Mouse (Mus musculus): ENCODE data around the gene Olfr99. TPM values are rescaled to one million over a fixed set of nuclear protein-coding genes. Genes with fewer than 3 reads are reported as not detected.
"Not testable (repeated sequence)": the region's sequence is repeated elsewhere in the genome, so short reads cannot be mapped to it uniquely, and the experiment has no call there.

Gene Olfr99
- not detected for total RNA-seq (2021)
- long read RNA-seq, experiment 1, result 0 reads
- long read RNA-seq, experiment 2, result 0 reads

DNA sequence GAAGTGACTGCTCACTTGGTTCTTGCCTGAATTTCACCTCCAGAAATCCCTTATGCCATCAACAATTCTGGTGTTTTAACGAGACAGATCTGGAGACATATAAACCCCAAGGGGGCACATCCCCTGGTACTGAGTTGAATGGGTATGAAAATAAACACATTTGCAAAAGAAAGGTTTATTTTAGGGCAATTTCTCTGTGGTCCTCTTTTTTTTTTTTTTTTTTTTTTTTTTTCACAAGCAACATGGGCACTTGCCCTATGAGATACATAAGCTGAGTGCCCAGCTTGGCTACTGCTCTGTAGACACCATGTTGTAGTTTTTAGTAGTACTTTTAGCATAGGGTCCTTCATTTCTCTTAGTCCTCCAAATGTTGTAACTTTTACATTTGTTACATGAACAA lies at the start of gene Olfr99:
Olfr99 (minus strand) TSS at position 101 of the 400 bp plus-strand sequence.
- no peak for DNase-seq

DNA sequence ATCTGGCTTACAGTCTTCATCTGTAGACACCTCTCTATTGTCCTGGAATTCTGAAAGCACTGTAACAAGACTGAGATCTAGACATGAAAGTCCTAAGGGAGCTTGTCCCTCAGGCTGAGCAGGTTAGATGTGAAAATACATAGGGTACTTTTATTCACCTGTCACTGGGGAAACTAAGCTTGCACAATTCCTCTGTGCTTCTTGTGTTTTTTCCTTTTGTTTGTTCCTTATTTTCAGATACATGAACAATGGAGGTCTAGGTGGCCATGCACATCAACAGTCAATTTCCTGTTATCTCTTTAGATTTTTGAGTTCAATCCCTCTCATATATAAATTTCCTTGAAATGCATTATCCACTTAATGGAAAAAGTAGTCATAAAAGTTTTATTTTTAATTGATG lies 33.7 kb upstream of the Olfr99 start, which contains the start of gene Olfr102:
Olfr102 (minus strand) TSS at position 101 of the 400 bp plus-strand sequence.
- no peak for DNase-seq

DNA sequence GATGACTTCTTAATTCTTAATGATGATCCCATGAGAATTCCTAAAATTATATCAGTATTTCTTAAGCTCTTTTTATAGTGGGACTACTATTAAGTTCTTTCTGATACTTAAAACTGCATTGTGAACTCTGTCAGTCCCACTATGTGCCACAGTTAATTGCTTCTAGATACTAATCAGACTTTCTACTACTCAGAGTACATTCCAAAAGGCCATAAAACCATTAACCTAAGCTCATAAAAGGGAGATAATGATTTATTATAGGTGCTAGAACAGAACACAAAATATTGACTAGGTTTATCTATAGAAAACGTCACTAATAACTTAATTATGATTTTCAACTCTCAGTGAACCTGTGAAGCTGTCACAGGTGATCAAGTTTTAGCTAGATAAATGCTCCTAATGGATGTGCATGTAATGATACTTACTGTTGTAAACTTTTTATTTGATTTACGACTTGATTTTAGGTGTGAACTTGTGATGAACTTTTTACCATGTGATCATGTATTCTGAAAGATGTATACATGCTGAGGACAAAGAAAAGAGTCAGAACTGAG lies 27.0 kb upstream of the Olfr99 start:
- DNase-seq, result no peak

DNA sequence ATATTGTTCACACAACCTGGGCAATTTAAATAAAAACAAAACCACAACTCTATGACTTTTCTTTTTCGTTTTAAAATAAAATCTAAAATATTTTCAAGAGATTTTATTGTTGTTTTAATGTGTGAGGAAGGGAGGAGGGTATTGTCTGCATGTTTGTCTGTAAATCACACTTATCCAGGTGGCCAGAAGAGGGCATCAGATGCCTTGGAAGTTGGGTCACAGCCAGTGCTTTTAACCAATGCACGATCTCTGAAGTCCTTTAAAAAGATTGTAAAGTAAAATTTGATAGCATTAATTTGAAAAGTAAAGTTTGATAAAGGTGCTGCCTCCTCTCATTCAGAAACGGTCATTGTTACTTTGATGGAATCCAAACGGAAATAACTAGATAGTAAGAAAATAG lies 25.2 kb upstream of the Olfr99 start:
- DNase-seq, result no peak

DNA sequence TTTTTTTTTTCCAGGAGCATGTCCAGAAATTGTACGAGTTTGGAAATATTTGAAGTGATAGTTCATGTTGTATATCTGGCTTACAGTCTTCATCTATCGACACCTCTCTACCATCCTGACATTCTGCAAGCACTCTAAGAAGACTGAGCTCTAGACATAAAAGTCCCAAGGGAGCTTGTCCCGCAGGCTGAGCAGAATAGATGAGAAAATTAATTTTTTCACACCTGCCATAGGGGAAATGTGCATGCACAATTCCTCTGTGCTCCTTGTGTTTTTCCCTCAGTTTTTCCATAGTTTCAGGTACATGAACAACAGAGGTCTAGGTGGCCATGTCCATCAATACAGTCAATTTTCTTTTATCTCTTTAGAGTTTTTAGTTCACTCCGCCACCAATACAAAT lies 21.0 kb upstream of the Olfr99 start, which contains the start of gene Olfr101:
Olfr101 (minus strand) TSS at position 101 of the 400 bp plus-strand sequence.
- no peak for DNase-seq

DNA sequence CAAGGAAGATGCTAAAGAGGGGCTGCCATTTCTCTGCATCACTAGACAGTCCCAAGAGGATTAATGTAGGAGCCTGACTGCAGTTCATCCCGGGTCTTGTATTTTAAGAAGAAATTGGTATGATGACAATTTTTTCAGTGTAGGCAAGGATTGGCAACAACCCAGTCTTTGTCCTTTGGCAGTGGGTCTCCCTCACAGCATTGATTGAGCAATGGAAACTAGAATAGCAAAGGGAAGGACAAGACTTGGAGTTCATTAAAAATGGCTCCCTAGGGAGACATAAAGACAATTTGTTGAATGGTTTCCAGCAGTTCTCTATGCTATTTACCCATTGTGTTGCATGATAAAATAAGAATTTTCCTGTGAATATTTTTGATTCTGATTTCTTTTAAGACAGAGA lies 2.9 kb downstream of the Olfr99 start:
- no peak for DNase-seq

DNA sequence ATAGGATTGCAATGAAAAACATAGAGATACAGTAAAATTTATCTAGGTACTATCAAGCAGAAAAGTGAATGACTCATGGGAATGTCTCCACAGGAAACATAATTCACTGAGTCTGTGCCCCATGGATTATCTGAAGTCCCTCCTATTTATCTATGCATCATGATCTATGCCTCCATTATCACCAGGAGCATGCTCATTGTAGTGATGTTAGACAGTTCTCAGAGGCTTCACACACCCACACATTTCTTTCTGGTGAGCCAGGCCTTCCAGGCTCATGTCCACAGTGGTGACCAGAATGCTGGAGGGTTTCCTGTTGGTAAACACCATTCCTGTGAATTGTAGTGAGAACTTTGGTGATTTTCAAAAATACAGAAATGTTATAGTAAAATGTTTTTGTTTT lies 6.7 kb downstream of the Olfr99 start:
- no peak for DNase-seq

DNA sequence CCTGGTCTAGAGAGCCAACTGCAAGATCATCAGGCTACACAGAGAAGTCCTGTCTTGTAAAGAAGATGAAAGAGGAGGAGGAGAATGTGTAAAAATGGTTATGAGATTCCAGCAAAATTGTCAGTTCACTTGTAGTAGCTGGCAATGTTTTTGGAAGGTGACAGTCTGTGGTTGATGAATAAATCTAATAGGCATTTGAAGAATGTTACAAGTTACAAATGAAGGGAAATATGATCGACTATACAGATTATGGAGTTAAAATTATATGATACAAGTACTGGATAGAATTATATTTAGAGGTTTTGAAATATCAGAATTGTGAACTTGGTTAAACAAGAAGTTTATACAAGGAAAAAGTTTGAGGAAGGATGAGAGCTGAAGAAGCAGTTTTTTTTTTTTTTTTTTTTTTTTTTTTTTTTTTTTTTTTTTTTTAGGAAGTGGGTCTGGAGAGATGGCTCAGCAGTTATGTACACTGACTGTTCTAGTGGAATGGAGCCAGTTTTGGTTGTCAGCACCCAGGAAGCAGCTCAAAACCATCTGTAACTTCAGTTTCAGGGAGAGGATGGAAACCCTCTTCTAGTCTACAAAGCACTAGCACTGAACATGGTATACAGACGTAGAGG lies 7.5 kb downstream of the Olfr99 start:
- DNase-seq, result no peak

DNA sequence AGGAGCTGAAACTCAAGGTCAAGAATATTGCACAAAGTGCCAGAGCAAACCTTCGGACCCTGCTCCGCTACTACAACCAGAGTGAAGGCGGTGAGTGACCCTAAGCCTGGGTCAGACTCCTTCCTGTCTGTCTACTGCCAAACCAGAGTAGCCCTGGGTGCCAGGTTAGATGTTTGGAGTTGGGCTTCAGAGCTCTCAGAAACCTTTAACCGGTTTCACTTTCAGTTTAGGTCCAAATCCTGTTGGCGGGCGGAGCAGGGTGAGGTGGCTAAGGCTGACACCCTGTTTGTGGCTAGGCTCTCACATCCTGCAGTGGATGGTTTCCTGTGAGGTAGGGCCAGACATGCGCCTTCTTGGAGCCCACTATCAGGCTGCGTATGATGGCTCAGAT lies 12.6 kb downstream of the Olfr99 start:
- peak; percentile 25 for DNase-seq

DNA sequence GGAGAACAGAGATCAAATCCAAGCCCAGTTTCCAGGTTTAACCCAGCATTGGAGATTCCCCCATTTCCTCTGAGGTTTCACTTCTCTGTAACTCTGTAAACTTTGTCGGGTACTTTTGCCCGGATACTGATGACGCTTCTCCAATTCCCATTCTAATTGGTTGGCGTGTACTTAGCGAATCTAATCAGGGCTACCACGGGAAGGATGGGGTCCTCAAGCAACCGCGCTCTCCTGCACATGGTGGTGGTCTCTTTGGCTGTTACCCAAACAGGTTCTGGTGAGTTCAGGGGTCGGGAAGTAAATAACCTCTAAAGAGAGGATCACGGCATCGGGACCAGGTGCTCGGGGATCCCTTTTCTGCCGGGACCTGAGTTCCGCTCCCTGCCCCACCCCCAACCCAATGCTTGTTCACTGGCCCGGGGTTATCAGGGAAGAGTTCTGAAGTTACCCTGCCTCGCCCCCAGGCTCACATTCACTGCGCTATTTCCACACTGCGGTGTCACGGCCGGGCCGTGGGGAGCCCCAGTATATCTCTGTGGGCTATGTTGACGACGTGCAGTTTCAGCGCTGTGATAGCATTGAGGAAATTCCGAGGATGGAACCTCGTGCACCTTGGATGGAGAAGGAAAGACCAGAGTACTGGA lies 13.1 kb downstream of the Olfr99 start, which contains the start of gene H2-M3:
H2-M3 (plus strand) TSS at position 163 of the 644 bp plus-strand sequence.
- peak; percentile 83 for DNase-seq

DNA sequence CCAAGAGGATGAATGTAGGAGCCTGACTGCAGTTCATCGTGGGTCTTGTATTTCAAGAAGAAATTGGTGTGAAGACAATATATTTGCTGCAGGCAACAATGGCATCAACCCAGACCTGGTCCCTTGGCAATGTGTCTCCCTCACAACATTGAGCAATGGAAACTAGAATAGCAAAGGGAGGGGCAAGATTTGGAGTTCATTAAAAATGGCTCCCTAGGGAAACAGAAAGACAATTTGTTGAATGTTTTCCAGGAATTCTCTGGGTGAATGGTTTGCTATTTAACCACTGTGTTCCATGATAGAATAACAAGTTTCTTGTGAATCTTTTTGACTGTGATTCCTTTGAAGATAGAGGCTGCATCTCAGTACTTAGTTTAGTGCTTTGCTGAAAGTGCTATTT lies 19.6 kb downstream of the Olfr99 start, which contains the start of gene Olfr98:
Olfr98 (minus strand) TSS at position 124 of the 400 bp plus-strand sequence.
- DNase-seq, result no peak

DNA sequence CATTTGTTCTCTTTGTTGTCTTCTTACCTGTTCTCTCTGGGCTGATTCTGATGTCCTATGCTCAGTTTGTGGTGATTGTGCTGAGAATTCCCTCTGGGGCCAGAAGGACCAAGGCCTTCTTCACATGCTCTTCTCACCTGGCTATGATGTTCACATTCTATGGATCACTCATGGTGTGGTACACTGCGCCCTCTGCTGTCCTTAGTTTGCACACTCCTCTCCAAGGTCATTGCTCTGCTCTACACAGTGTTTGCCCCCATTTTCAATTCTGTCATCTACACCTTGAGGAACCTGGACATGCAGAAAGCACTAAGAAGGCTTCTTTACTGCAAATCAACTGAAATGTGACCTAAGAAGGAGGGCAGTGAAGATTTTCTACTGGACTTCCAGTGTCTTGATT lies 32.7 kb downstream of the Olfr99 start:
- no peak for DNase-seq

DNA sequence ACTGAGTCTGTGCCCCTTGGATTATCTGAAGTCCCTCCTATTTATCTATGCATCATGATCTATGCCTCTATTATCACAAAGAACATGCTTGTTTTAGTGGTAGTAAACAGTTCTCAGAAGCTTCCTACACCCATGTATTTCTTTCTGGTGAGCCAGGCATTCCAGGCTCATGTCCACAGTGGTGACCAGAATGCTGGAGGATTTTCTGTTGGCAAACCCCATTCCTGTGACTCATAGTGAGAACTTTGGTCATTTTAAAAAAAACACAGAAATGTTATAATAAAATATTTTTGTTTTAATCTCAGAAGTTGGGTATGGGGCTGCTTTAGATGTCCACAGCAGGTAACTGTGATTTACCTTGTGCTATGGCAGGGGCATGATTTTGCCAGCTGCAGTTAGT lies 33.8 kb downstream of the Olfr99 start:
- DNase-seq, result no peak

DNA sequence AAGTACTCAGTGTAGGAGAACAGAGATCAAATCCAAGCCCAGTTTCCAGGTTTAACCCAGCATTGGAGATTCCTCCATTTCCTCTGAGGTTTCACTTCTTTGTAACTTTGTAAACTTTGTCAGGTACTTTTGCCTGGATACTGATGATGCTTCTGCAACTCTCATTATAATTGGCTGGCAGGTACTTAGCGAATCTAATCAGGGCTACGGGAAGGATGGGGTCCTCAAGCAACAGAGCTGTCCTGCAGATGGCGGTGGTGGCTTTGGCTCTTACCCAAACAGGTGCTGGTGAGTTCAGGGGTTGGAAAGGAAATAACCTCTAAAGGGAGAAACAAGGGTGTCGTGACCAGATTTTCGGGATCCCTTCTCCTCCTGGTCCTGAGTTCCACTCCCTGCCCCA lies 36.5 kb downstream of the Olfr99 start:
- DNase-seq, result peak; percentile 9

DNA sequence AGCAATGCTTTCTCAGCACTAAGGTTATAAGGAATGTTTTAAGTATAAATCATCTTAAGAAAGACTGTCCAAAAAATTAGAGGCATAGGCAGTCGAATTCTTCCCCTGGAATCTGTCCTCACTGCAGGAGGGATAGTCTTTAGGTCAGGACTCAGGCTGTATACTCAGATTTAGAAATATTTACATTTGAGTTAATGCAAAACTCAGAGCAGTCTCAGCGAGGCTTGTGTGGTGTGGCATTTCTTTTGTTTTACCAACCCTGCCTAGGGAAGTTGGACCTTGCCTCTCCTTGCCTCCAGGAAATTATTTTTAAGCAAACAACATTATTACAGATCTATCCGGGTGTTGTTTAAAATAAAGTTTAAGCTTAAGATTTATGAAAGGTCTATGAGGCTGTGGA lies 41.1 kb downstream of the Olfr99 start:
- DNase-seq, result no peak

DNA sequence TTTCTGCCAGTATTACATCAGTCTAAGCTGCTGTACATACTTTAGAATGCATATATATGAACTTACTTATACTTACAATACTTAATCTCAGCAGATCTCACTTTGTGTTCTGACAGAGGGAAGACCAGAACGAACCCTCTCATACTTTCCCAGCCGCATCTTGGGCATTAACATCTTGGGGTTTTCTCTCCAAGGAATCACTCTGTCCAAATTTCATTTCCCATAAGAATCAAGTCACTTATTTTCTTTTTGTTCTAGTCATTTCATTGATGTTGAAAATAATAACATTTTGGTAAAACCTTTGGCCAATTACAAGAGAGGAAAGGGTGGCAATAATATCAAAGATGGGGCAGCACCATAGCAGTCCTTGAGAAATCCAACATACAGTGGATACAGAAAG lies 46.0 kb downstream of the Olfr99 start, which contains the start of gene Olfr97:
Olfr97 (minus strand) TSS at position 101 of the 400 bp plus-strand sequence.
- not testable (repeated sequence) for DNase-seq

Other genes with a start within 250 kb of the Olfr99 start
- gene Gabbr1, start 237.5 kb downstream of the Olfr99 start, total RNA-seq (2021), result 10 to 100 TPM; 12.8 to 20.1 TPM
- gene Olfr90, start 195.0 kb downstream of the Olfr99 start, total RNA-seq (2021), result not detected
- not detected for gene Olfr91, start 185.2 kb downstream of the Olfr99 start, total RNA-seq (2021)
- gene Olfr92, start 163.4 kb downstream of the Olfr99 start, total RNA-seq (2021), result not detected
- not detected for gene Olfr93, start 122.0 kb downstream of the Olfr99 start, total RNA-seq (2021)
- gene Ubd, start 89.6 kb downstream of the Olfr99 start, total RNA-seq (2021), result not detected
- not detected for gene Olfr94, start 82.5 kb downstream of the Olfr99 start, total RNA-seq (2021)
- gene Olfr95, start 70.3 kb downstream of the Olfr99 start, total RNA-seq (2021), result not detected
- gene Olfr96, start 63.3 kb downstream of the Olfr99 start, total RNA-seq (2021), result not detected
- not detected for gene Olfr97, start 46.1 kb downstream of the Olfr99 start, total RNA-seq (2021)
- not detected for gene Olfr98, start 19.7 kb downstream of the Olfr99 start, total RNA-seq (2021)
- 1 to 10 TPM; 1.7 to 2.2 TPM for gene H2-M3, start 13.2 kb downstream of the Olfr99 start, total RNA-seq (2021)
- gene Olfr101, start 20.9 kb upstream of the Olfr99 start, total RNA-seq (2021), result not detected
- not detected for gene Olfr102, start 33.6 kb upstream of the Olfr99 start, total RNA-seq (2021)
- gene Olfr103, start 56.2 kb upstream of the Olfr99 start, total RNA-seq (2021), result not detected
- gene Olfr104-ps, start 76.1 kb upstream of the Olfr99 start, total RNA-seq (2021), result not detected
- gene Olfr105-ps, start 95.6 kb upstream of the Olfr99 start, total RNA-seq (2021), result not detected
- gene Olfr106-ps, start 106.9 kb upstream of the Olfr99 start, total RNA-seq (2021), result not detected
- gene Olfr107, start 115.8 kb upstream of the Olfr99 start, total RNA-seq (2021), result not detected
- not detected for gene Olfr108, start 162.0 kb upstream of the Olfr99 start, total RNA-seq (2021)
- gene Olfr109, start 175.5 kb upstream of the Olfr99 start, total RNA-seq (2021), result not detected
- gene H2-M2, start 200.1 kb upstream of the Olfr99 start, total RNA-seq (2021), result not detected
- gene Olfr110, start 209.0 kb upstream of the Olfr99 start, total RNA-seq (2021), result not detected
- not detected for gene Olfr111, start 224.6 kb upstream of the Olfr99 start, total RNA-seq (2021)